Mouse (Mus musculus) CH12F3 (cell line): ENCODE data around the gene Morc4.

ENCODE experiments used
- in situ Hi-C: fragments of 300-500 bp; cut with MboI; formaldehyde crosslinking; loops from 2 replicates; pipeline ENCODE4 v1.14.3; 2020; ENCODE audit warnings: low sequenced_read_pairs

The Morc4 gene

DNA sequence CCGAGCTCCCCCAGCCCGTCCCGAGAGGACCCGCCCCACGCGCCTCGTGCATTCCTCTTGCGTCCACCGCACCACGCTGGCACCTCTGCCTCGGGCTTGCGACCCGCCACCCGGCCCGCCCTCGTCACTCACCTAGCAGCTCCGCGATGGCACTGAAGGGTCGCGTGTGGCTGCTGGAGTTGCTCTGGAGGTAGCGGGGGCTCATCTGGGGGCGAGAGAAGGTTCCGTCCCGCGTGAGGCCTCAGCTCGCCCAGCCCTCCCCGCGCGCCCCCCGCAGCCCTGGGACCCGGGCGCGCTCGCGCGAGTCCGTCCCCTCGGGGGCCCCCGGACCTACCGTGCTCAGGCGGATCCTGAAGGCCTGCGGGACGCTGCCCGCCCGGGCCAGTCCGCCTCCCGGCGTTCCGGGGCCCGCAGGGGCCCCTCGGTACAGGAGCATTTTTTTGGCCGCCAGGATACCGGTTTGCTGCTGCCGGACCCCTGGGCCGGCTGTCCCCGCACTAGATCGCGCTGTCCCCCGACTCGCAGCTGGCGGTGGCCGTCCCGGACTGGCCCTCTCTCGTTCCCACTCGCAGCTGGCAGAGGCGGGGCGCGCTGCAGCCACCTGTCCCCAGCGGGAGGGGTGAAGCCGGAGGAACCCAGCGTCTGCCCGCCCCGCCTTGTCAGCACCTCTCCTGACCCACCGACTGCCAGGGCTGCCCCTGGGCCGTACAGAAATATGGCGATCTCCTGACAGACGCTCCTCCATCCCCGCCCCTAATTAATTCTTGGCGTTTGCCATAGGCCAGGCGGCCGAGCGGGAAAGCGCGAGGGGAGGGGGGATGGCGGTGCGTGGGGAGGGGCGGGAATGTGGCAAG is at the start of gene Morc4:
Gene Morc4 (minus strand): TSS at position 740 of the 854 bp plus-strand sequence.
- in situ Hi-C loops = no loop called here

DNA sequence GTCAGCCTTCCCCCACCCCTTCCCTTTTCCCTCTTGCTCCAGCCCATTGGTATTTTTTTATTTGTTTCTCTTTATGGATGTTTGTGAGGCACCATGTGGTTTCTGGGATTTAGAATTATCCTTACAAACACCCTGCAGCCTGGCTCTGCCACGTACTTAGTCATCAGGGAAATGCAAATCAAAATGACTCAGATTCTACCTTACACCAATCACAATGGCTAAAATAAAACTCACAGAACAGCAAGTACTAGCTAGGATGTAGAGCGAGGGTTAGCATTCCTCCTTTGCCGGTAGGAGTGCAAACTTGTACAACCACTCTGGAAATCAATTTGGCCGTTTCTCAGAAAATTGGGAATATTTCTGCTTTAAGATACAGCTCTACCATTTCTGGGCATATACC is 49.1 kb upstream of the Morc4 start:
- in situ Hi-C loops = no loop called here

DNA sequence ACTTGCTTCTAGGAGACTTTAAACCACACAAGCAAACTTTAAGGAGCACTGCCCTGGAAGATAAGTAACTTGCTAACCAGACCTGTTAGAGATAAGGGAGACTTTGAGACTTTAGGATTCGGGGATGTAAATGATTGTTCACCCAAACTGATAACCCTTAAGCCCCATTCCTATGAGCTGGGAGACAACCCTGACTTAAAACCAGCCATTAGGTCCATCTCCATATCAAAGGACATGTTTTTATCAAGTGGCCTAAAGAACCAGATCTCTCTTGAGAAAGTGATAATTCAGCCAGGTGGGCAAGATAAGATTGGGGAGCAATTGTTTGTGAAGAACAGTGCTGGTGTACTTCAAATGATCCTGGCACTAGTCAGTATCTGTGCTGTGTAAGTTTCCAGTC is 19.9 kb upstream of the Morc4 start:
- in situ Hi-C loops = no loop called here

DNA sequence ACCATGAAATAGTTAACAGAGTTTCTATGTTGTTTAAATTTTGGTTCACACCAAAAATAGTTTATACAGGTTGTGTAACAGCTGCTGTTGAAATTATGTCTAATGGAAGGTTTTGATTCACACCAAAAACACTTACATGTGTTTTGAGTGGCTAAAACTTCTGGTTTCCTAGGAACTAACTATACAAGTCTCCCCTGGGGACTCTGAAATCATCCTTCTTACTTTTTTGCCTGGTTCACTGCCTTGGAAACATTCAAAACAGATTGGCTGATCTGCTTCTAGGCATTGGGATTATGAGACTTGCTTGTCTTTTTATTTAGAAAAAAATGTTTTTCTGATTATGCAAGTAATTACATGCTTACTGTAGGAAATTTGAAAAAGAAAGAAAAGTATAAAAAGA is 11.7 kb upstream of the Morc4 start:
- in situ Hi-C loops = no loop called here

DNA sequence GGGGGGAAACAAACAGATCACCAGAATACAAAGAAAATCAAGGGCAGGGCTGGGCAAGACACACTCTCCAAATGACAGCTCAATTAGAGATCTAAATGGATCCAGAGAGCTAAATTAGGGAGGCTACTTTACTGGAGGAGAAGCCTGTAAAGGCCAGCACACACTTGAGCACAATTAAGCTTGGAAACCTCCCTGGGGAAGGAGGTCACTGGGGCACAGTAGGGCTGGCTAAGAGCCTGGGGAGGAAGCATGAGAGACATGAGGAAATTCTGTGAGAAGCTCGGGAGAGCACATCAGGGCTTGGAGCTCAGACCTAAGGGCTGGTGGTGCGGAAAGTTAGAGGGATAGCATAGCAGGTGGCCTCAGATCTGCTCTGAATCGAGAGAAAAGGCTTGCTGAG is 6.5 kb upstream of the Morc4 start:
- in situ Hi-C loops = no loop called here

DNA sequence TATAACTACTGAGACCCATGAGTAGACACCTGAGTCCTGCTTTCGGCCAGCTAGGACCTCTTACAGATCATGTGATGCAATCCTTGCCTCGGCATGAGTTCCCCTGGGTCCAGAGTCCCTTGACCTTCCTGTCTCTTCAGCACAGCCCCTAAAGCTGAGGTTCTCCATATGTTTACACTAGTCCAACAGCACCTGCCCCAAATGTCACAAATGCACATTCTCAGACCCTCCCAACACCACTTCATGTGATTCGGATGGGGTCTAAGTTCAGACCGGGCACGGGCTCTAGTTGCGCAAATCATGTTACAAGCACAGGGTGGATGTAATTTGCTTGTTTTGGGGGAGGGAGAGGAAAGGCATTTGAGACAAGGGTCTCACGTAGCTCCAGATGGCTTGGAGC is 5.6 kb upstream of the Morc4 start:
- in situ Hi-C loops = no loop called here

DNA sequence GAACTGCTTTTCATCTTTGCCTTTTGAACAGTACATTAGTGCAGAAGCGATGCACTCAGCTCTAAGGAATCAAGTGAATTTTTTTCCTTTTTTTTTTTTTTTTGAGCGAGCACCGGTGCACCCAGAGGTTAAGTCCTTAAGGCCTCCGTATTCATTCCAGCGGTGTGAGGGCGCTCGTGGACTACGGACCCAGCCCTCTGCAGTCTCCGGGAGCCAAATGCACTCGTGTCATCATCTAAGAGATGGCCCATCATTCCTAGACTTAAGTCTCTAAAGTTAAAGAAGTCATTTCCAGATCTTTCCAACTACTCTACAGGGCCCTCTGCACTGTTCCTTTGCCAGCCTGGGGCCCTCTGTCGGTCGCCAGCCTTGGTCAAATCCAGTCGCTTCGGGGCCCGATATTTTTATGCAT is 1.2 kb downstream of the Morc4 start:
- in situ Hi-C loops = no loop called here

DNA sequence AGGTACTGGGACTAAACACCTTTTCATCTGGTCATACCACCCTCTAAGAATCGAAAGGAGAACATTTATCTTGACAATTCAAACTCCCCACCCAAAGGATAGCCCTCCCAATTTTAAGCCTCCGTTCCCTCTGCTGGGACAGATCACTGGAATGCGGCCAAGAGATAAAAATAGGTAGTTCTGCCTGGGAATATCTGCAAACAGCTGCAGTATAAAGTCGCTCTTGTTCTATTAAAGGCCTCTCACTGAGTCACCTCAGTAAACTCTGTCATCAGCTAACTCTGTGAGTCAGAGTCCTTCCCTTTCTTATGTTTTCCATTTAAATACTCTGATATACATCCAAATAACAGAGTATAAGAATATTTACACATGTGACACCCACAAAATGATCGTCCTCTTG is 12.1 kb downstream of the Morc4 start:
- in situ Hi-C loops = no loop called here

DNA sequence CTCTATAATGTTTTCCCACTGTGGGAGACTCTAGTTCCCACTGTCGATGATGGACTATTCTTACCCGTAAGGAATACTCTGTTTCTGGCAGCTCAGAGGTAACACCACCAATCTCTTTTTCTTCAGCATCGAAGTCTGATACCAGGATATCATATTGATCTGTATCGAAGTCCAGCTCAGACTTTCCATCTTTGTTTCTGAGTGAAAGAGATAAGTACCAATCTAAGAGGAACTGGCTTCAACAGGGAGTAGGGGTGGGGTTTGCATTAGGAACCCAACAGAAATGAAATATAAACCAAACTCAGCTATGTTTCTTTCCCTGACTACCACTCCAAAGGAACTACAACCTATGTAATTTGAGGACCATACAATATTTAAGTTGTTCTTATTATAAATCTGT is 16.7 kb downstream of the Morc4 start:
- in situ Hi-C loops = no loop called here

DNA sequence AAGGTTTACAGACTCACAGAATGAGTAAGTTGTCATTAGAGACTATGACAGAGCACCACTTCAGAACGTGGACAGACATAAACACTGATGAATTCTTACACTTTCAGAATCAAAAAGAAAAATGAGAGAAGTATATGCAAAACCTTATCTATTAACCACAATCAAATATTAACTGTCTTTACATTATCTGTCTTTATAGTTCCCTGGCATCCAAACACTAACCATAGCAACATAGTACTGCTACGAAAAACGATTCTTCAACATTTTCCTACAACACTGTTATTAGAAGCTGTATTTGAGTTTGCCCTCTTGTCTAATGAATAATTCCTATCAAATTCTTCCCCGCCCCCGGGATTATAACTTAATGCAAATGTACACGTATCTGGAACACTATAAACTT is 30.4 kb downstream of the Morc4 start:
- in situ Hi-C loops = no loop called here

DNA sequence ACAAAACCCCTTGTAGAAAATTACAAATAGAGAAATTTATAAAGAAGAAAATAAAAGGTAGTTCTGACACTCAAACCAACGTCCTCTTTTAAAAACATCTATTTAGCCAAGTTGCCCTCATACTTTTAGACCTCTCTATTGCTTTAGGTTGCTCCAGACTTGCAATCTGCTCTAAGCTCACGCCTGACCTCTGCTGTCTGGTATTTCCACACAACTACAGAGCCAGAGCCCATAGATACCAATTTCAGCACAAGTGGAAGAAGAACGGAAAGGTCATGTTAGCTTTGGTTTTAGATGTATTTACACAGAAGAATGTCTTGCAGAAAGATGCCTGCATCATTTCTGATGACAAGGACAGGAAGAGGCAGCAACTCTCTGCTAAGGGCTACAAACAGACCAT is 32.4 kb downstream of the Morc4 start:
- in situ Hi-C loops = no loop called here

DNA sequence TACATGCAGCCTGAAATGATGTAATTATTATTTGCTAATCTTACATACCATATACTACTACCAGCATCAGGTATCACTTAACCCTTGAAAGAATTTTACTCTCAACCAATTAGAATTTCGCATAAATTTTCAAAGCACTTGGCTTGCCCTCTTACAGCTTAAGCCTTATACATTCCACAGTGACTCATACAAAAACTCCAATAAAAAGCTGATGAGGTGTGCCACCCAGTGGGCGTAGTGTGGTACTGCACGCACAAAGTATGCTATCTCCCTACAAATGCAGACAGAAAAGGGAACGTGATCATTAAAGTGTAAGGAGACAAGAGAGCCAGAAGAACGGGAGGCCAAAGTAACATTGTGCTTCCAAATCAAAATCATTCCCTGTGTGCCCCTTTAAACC is 39.0 kb downstream of the Morc4 start:
- in situ Hi-C loops = no loop called here

DNA sequence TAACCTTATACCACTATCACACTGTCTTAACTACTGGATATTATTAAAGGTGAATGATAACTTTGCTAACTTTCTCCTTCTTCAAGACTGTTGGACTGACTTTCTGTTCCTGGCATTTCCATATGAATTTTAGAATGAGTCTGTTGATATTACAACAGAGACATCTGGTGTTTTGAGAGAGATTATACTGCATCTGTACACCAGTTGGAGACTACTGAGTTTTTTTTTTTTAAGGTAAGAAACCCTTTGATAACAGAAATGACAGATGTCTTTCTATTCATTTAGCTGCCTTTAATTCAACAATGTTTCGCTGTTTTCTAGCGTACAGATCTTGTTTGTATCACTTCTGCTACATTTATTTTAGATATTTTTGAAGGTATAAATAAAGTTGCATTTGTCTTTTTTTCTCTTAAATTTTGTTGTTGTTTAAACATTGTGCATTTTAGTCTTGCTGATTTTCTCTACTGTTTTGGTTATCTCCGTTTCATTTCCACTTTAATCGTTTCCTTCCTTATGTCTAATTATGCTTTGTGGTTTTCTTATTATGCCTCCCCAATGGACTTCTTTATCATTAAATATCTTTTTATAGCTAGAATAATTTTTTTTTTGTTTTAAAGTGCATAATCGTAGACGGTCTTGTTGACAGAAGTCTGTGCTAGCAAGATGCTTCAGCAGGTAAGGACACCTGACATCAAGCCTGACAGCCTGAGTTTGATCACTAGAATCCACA is 42.9 kb downstream of the Morc4 start:
- in situ Hi-C loops = no loop called here

DNA sequence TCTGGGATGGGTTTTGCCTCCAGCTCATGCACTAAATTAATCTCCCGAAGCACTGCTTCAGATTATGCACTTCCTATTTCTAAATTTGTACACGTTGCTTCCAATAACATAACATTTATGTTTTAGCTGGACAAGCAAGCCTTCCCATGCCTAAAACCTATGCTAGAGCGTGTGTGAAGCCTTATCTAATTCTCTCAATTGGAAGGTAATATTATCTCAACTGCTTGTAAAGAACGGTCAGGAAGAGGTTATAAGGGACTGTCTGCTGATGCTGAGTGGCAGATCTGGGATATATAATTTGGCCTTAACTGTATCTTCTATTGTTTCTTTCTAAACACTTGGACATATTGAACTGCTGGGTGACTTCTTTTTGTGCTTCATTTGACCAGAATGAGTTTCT is 44.6 kb downstream of the Morc4 start:
- in situ Hi-C loops = no loop called here

DNA sequence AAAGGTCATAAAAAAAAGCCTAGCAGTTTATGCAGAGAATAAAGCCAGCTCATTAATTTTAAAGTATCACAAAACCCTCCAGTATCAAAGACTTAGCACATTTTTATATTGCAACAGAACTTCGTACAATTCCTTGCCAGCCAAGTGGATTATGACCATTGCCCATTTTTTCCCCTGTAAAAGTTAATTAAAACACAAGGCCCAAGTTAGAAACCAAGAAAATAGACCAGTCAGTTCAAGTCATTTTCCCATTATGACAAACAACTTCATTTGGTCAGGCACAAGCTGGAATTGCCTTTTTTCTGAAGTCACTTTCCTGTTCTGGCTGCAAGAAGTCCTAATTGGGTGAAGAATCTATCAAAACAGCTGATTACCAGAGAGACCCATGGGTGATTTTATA is 46.1 kb downstream of the Morc4 start:
- in situ Hi-C loops = no loop called here

DNA sequence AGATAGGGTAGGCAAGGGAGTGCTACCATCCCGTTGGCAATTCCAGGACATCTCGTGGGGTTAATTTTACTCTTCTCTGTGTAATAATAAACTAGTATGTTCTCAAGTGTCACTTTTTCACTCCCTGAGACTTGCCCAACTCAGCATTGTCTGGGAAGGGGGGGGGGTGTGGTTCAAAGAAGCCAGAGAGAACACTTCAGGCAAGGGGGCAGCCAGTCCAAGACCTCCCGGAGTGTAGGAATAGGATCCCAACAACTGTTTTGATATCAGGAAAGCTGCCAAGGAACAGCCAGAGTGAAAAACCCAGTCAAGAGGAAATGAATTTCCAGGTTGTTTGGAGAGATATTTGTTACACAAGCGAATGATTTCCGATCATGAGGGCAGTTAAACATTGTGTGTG is 56.3 kb downstream of the Morc4 start:
- in situ Hi-C loops = no loop called here

DNA sequence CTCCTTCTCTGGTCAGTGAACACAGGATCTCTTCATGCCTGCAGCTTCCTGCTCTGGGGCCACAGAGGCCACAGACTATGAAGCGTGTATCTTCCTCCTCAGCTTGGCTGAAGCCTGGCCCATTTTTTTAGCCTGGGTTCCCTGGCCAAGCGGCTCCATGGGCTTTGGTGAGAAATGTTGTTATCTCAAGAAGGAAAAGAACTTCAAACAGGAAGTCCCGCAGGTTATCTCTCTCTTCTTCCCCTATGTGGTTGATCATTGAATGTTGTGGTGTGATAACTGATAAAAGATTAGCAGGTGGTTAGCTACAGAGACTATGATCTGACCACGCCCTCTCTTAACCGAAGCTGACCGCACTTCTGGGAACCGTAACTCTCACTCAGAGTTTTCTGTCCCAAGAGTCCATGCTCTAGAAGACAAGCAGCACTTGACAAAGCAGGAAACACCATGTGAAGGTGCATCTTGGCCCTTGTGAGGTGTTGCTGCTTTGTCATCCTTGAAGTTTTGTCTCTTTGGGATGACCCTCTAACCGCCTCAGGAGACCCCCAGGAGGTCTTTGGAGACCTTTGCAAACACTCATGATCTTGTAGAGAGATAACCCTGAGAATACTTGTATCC is 57.4 kb downstream of the Morc4 start:
- in situ Hi-C loops = no loop called here

DNA sequence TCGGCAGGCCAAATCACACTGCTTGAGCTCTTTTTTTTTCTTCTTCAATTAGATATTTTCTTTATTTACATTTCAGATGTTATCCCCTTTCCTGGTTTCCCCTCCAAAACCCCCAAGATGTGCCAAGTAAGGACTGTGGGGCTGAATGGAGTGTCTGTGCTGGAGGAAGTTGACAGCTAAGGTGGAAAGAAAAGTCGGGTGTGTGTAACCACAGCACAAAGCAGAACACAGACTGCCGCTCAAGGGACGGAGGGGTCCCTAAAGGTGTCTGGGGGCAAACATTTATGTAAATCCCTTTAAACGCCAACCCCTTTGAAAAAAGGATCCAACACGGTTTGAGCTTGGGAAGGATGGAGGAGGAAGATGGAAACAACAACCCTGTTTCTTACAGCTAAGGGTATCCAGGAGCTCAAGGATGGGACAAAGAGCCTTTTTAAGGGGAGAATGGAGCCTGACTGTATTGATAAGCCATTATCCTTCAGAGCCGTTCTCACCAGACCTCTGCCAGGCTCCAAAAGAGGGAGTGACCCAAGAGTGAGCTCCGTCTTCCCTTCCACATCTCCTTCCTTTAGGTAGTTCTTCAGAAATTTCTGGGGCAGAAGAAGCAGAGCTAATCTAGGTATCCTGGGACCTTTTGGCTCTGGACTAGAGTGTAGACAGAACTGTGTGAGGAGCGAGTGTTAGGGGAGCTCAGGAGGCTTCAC is 58.0 kb downstream of the Morc4 start:
- in situ Hi-C loops = no loop called here

DNA sequence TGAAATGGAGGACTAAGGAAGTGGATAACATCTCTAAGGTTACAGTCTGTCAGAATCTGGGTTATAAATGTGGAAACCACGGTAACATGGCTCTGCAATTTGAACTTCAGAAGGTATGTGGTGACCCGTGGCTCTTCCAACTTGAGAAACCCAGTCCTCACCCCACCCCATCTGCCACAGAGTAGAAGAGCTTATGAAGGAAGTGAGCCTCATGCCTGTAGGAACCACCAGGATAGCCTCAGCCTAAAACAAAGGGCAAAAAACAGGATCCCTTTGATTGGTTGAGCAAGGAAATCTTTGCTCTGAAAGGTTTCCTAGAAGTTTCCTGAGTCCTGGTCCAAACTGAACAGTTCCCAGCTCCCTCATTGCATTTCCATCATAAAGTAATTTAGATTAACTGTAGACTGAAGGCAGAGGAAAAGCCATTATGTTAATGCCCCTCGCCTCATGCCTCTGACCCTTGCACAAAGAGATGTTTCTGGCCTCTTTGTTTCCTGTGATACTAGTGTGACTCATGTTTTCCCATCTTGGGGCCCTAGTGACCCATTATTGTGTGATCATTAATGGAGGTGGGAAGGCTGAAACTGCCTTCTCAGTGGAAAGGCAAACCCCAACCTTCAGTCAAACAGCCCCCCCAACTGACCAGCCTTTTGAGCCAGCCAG is 58.7 kb downstream of the Morc4 start:
- in situ Hi-C loops = no loop called here

DNA sequence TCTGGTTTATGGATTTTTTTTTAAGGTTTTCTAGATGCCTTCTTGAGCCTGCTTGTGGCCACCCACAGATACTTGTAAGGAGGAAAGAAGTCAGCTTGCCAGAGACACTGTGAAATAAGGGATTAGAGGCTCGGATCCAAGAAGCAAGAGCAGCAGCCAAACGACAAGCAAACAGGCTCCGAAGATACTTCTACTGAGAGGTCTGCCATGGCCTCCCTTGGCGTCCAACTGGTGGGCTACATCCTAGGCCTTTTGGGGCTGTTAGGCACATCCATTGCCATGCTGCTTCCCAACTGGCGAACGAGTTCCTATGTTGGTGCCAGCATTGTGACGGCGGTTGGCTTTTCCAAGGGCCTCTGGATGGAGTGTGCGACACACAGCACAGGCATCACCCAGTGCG is 63.0 kb downstream of the Morc4 start:
- in situ Hi-C loops = no loop called here

DNA sequence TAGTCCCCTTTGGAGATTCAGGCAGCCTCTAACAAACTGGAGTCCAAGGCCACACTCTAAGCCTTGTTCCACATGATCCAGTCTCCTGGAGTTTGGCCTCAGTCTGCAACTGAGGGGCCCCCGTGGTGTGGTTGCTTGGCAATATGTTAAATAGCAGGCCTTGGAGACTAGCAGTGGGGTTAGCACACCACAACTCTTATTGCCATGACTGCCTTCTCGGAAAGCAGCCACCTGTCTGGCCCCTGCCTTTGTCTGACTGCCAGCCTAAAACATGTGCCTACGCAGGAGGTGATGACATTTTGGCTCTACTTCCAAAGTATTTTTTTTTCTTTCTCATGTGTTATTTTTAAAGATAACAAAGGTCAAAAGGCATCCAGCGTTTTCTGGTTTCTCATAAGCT is 63.4 kb downstream of the Morc4 start:
- in situ Hi-C loops = no loop called here
